Mouse (Mus musculus): ENCODE data around the gene Gm42906. TPM values are rescaled to one million over a fixed set of nuclear protein-coding genes. Genes with fewer than 3 reads are reported as not detected.

Gene Gm42906
- total RNA-seq (2012; rRNA removed), result not detected in 2 replicates
- total RNA-seq (2014; rRNA removed), result not detected in 2 replicates
- polyA plus RNA-seq (2012; ENCODE audit: insufficient read length, low read depth), result not detected in 2 replicates

DNA sequence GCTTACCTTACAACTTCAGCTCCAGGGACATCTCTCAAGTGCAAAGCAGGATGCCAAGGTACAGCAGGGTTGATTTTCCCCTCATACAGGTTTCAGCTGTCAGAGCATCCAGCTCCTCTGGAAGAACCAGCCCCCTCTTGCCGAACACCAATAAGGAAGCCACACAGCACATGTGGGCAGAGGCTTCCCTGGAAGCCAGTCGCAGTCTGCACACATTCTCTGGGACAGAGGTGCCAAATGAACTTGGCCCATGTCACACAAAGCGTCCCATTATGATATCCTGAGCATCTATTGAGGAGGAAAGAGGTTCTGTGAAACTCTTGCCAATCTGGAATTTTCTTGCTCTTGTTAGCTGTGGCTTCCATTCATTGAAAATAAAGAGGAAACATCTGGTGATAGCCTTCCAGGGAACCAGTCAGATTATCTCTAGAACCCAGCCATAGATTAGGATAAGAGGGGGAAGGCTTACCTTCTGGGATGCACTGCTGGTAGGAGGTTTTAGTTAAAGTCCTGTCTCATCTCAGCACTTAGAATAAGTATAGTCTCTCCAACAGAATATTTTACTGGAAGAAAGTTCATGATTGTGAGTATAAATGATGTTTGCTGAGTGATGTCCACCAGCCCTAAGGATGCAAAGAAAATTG lies at the start of gene Gm42906:
Gm42906 (minus strand) TSS at position 51 of the 644 bp plus-strand sequence.
- H3K27ac ChIP-seq (ENCODE audit: insufficient read depth, low read depth), result no peak within 1 kb of the TSS
- TF ChIP-seq CHD1 (IDR thresholded peaks at IDR 0.05; ENCODE audit: low read depth, low read length) (no peak), IRF4 (IDR thresholded peaks at IDR 0.05; ENCODE audit: low read depth, low read length) (no peak), NRF1 (IDR thresholded peaks at IDR 0.05; ENCODE audit: low read depth, low read length) (no peak), MAFK (IDR thresholded peaks at IDR 0.05; ENCODE audit: insufficient replicate concordance, low read length) (no peak), CTCF (conservative IDR thresholded peaks at IDR 0.05 in 1 of 2, IDR thresholded peaks at IDR 0.05 in 1 of 2; ENCODE audit: low read depth in 2 of 2, low read length in 2 of 2) (no peak), SMC3 (IDR thresholded peaks at IDR 0.05; ENCODE audit: low read depth, low read length) (no peak), MXI1 (IDR thresholded peaks at IDR 0.05; ENCODE audit: low read depth, low read length) (no peak), ELF1 (IDR thresholded peaks at IDR 0.05; ENCODE audit: low read depth, low read length) (no peak), MYC (IDR thresholded peaks at IDR 0.05; ENCODE audit: low read depth, low read length) (no peak), GABPA (IDR thresholded peaks at IDR 0.05; ENCODE audit: insufficient replicate concordance, low read depth, low read length) (no peak), HCFC1 (IDR thresholded peaks at IDR 0.05; ENCODE audit: low read depth, low read length) (no peak), CHD2 (IDR thresholded peaks at IDR 0.05; ENCODE audit: low read length) (no peak), MEF2A (IDR thresholded peaks at IDR 0.05; ENCODE audit: borderline replicate concordance, low read depth, low read length) (no peak), NELFE (IDR thresholded peaks at IDR 0.05; ENCODE audit: low read depth, low read length) (no peak)
- H3K4me3 ChIP-seq (replicated peaks in 1 of 3; ENCODE audit: low read depth in 2 of 3, low read length in 2 of 3, poor library complexity in 1 of 3), result no peak within 1 kb of the TSS
- H3K4me1 ChIP-seq (ENCODE audit: control insufficient read depth in 1 of 2, insufficient read depth in 2 of 2), result no peaks in the 10 kb centered on the region
- no peaks in the 10 kb centered on the region for H3K36me3 ChIP-seq (replicated peaks in 1 of 2; ENCODE audit: control insufficient read depth in 1 of 2, insufficient read depth in 1 of 2, low read length in 1 of 2)
- H3K4me2 ChIP-seq (ENCODE audit: insufficient read depth, low read depth, poor library complexity, severe bottlenecking), result no peak within 1 kb of the TSS
- H3K9me3 ChIP-seq (replicated peaks; ENCODE audit: low read length), result no peaks in the 10 kb centered on the region
- dilution Hi-C loops (cut with MboI; ENCODE audit: extremely low pct_ligation_motif_present, extremely low pct_unique_long_range_greater_than_20kb, low sequenced_read_pairs), result no loop called here
- in situ Hi-C loops (cut with MboI; ENCODE audit: low pct_ligation_motif_present, low pct_unique_long_range_greater_than_20kb, low sequenced_read_pairs), result no loop called here
- no peaks in the 10 kb centered on the region for H3K27me3 ChIP-seq (replicated peaks)
- no peaks in the 10 kb centered on the region for H3K79me2 ChIP-seq (replicated peaks; ENCODE audit: control insufficient read depth, extremely low read depth, insufficient read depth, poor library complexity, severe bottlenecking)
- H3K9ac ChIP-seq (ENCODE audit: insufficient read depth, low read depth), result no peak within 1 kb of the TSS
- DNase-seq (ENCODE audit: extremely low read depth), result no peak

DNA sequence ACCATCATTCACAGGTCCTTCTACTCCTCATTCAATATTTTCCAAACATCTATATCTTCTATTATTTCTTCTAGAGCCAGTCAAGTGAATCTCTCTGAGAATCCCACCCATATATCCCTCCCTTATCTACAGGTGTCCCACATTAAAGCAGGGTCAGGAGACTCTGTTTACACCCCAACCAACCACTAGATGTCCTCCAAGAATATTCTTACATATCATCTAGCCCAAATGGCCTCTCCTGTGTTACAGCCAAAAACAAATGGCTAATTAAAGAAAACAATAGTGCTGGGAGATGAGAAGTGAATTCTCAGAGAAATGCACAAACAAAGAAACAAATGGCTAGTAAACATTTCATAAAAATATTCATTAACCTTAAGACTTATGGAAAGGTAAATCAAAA lies 17.7 kb upstream of the Gm42906 start:
- Histone ChIP-seq H3K4me1 (ENCODE audit: control insufficient read depth in 1 of 2, insufficient read depth in 2 of 2) (no peaks in the 10 kb centered on the region), H3K27me3 (replicated peaks) (no peaks in the 10 kb centered on the region), H3K9ac (ENCODE audit: insufficient read depth, low read depth) (no peak overlapping the region), H3K4me3 (replicated peaks in 1 of 3; ENCODE audit: low read depth in 2 of 3, low read length in 2 of 3, poor library complexity in 1 of 3) (no peak overlapping the region), H3K36me3 (replicated peaks in 1 of 2; ENCODE audit: control insufficient read depth in 1 of 2, insufficient read depth in 1 of 2, low read length in 1 of 2) (no peaks in the 10 kb centered on the region), H3K27ac (ENCODE audit: insufficient read depth, low read depth) (no peak overlapping the region), H3K79me2 (replicated peaks; ENCODE audit: control insufficient read depth, extremely low read depth, insufficient read depth, poor library complexity, severe bottlenecking) (no peaks in the 10 kb centered on the region), H3K4me2 (ENCODE audit: insufficient read depth, low read depth, poor library complexity, severe bottlenecking) (no peak overlapping the region), H3K9me3 (replicated peaks; ENCODE audit: low read length) (no peaks in the 10 kb centered on the region)
- dilution Hi-C loops (cut with MboI; ENCODE audit: extremely low pct_ligation_motif_present, extremely low pct_unique_long_range_greater_than_20kb, low sequenced_read_pairs) (no loop called here), in situ Hi-C loops (cut with MboI; ENCODE audit: low pct_ligation_motif_present, low pct_unique_long_range_greater_than_20kb, low sequenced_read_pairs) (no loop called here)
- DNase-seq (ENCODE audit: extremely low read depth), result no peak
- peak in 1 of 2 experiments; percentile 63; a peak in 2 of 4 replicates for TF ChIP-seq CTCF (conservative IDR thresholded peaks at IDR 0.05 in 1 of 2, IDR thresholded peaks at IDR 0.05 in 1 of 2; ENCODE audit: low read depth in 2 of 2, low read length in 2 of 2)
- TF ChIP-seq ELF1 (IDR thresholded peaks at IDR 0.05; ENCODE audit: low read depth, low read length), result no peak
- TF ChIP-seq RAD21 (IDR thresholded peaks at IDR 0.05; ENCODE audit: low read depth, low read length), result peak; percentile 52
- no peak for TF ChIP-seq CHD2 (IDR thresholded peaks at IDR 0.05; ENCODE audit: low read length)
- TF ChIP-seq SMC3 (IDR thresholded peaks at IDR 0.05; ENCODE audit: low read depth, low read length), result peak; percentile 55
